ENCODE assay signal across 8 mouse cellular contexts in the genomic region with DNA sequence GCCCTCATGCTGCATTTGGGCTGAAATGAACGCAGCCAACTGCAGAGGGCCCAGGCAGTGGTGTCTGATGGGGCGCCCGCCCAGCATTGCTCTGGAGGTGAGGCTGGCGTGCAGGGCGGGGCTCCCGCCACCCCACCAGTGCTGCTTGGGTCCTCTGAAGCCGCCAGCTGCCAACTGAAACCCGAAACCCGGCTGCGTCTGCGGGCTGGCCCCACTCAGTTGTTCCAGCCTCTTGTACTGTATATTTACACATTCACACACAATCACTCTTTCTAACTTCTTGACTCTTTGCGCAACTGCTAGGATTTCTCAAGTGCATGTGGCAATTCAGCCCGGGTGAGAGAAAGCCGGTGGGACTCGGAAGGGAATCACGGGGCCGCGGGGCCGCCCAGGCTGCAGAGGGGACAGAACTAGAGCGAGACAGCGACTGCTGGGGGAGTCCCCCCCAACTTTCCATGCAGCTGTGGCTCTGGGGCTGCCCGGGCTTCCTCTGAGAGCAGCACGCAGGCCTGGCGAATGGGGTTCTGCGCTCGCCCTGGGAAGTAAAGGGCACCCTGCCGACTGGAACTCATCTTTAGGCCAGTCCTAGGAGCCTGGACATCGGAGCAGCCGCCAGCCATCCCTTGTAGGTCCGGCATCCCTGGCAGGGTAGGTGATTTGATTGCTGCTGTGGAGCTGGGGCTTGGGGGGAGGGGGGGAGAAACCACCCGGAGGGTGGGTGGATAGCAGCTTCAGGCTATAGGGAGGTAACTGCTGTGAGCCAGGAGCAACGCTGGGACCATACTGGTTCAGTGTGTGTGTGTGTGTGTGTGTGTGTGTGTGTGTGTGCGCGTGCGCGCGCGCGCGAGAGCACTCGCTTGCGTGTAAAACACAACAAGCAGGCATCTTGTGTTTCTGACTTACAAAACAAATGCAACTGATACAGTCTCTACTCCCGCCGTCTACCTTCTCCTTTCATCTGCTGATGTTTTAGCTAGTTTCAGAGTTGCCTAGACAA. TPM values are rescaled to one million over a fixed set of nuclear protein-coding genes. Genes with fewer than 3 reads are reported as not detected.
DNase-seq lines count a peak whose midpoint lies in the region; ATAC-seq and TF ChIP-seq lines count a peak whose summit lies in the region.

Arhgap24 (plus strand) TSS at position 177 of the 997 bp plus-strand sequence.

- H3K27me3 ChIP-seq in Patski, result peaks cover 14% of the 10 kb centered on the region
- no peaks in the 10 kb centered on the region for H3K27me3 ChIP-seq in hindbrain, postnatal 0 days (ENCODE audit: insufficient read depth, low read length)
- H3K27me3 ChIP-seq in limb, embryonic 10.5 days (ENCODE audit: low read depth, poor library complexity, severe bottlenecking), result no peaks in the 10 kb centered on the region
- H3K27me3 ChIP-seq in midbrain, embryonic 10.5 days (ENCODE audit: low read depth, poor library complexity, severe bottlenecking), result peaks cover 14% of the 10 kb centered on the region

- ATAC-seq in Patski, result peak; percentile 80
- ATAC-seq in common myeloid progenitor, adult 5-6 weeks (replicated peaks; ENCODE audit: low read depth, poor library complexity, severe bottlenecking), result peak; percentile 90
- peak; percentile 78 for ATAC-seq in hindbrain, postnatal 0 days

- WGBS in hindbrain, postnatal 0 days, result 2% methylated on average over 43 of the region's 44 CpGs
- WGBS in limb, embryonic 10.5 days, result under 1% methylated on average over 44 of the region's 44 CpGs
- WGBS in midbrain, embryonic 10.5 days, result under 1% methylated on average over 44 of the region's 44 CpGs

- in situ Hi-C loops in Patski (cut with MboI; ENCODE audit: low pct_unique_long_range_greater_than_20kb), result no loop called here

- H3K36me3 ChIP-seq in hindbrain, postnatal 0 days (ENCODE audit: insufficient read depth, low read length), result no peaks in the 10 kb centered on the region
- H3K36me3 ChIP-seq in limb, embryonic 10.5 days, result 0 out of 2 replicates have a peak, but pooled peaks cover 3% of the 10 kb centered on the region
- no peaks in the 10 kb centered on the region for H3K36me3 ChIP-seq in midbrain, embryonic 10.5 days

- H3K27ac ChIP-seq in hindbrain, postnatal 0 days, result peak within 1 kb of the TSS; percentile 60
- H3K27ac ChIP-seq in limb, embryonic 10.5 days, result peak within 1 kb of the TSS; percentile 96
- H3K27ac ChIP-seq in midbrain, embryonic 10.5 days (replicated peaks), result peak within 1 kb of the TSS; percentile 87

- H3K4me1 ChIP-seq in hindbrain, postnatal 0 days (ENCODE audit: insufficient read depth, low read length), result 0 out of 2 replicates have a peak, but pooled peaks cover 6% of the 10 kb centered on the region
- H3K4me1 ChIP-seq in limb, embryonic 10.5 days, result peaks cover 57% of the 10 kb centered on the region
- H3K4me1 ChIP-seq in midbrain, embryonic 10.5 days, result peaks cover 44% of the 10 kb centered on the region

- TF ChIP-seq CTCF in Patski (IDR thresholded peaks at IDR 0.05), result no peak
- peak; percentile 14; the same call in 1 of the 2 replicates for TF ChIP-seq CTCF in hindbrain, postnatal 0 days (IDR thresholded peaks at IDR 0.05; ENCODE audit: low read depth)

- peak within 1 kb of the TSS; percentile 52 for H3K4me3 ChIP-seq in hindbrain, postnatal 0 days (ENCODE audit: low read length)
- H3K4me3 ChIP-seq in limb, embryonic 10.5 days, result peak within 1 kb of the TSS; percentile 65
- peak within 1 kb of the TSS; percentile 62 for H3K4me3 ChIP-seq in midbrain, embryonic 10.5 days

- intact Hi-C loops in gastrocnemius, postnatal 14 days (cut with DNase I; ENCODE audit: low total_unique reads), result no loop called here

- peak within 1 kb of the TSS; percentile 97 for H3K4me2 ChIP-seq in hindbrain, postnatal 0 days (ENCODE audit: low read depth, low read length)

- no peak for DNase-seq in Patski (ENCODE audit: low read depth, low spot score)
- peak; percentile 64 for DNase-seq in gastrocnemius, postnatal 14 days
- DNase-seq in hindbrain, postnatal 0 days (ENCODE audit: low spot score), result peak; percentile 60
- DNase-seq in limb, embryonic 10.5 days (ENCODE audit: low spot score), result peak; percentile 89
- DNase-seq in midbrain, embryonic 10.5 days (ENCODE audit: low spot score), result peak; percentile 74
- DNase-seq in skeletal muscle tissue, adult 2 months (ENCODE audit: low read depth, low spot score), result peak; percentile 56
- DNase-seq in c-Kit-positive CD71-positive TER-119-positive erythroid progenitor cells, embryonic 14.5 days (ENCODE audit: low spot score), result no peak

- POLR2A ChIA-PET in Patski (lab: Charles Lee), result interaction anchor here (0.7 kb wide), 2 partner anchors 193 to 374 kb away, joined by 3 to 6 read pairs; no protein-coding TSS in a partner anchor

- H3K9me3 ChIP-seq in hindbrain, postnatal 0 days (ENCODE audit: low read length), result no peaks in the 10 kb centered on the region
- no peaks in the 10 kb centered on the region for H3K9me3 ChIP-seq in limb, embryonic 10.5 days (replicated peaks)
- no peaks in the 10 kb centered on the region for H3K9me3 ChIP-seq in midbrain, embryonic 10.5 days (replicated peaks)

- H3K9ac ChIP-seq in hindbrain, postnatal 0 days (replicated peaks; ENCODE audit: low read length), result peak within 1 kb of the TSS; percentile 60

- CTCF ChIA-PET in Patski (lab: Charles Lee), result interaction anchor here (1.5 to 1.7 kb wide), 3 partner anchors 14 to 26 kb away, joined by 3 to 10 read pairs (median 4); no protein-coding TSS in a partner anchor

RNA-seq across cellular contexts. Expression of gene Arhgap24, which starts in this region (rescaled TPM):
- polyA plus RNA-seq in Patski (2021), result 37.6 TPM
- total RNA-seq in common myeloid progenitor, adult 5-6 weeks (2017), result 0.91 and 1.1 TPM in 2 replicates
- total RNA-seq in gastrocnemius, postnatal 14 days (2021), result 10 to 100 TPM; 18.4 to 18.6 TPM
- 11.4 and 15.1 TPM in 2 replicates for total RNA-seq in hindbrain, postnatal 0 days (2014; rRNA removed)
- polyA plus RNA-seq in hindbrain, postnatal 0 days (2015; fragmentation: Nextera tagmentation; extraction: Ambion mirVana), result 13.8 and 14.2 TPM in 2 replicates
- 12.8 and 16.4 TPM in 2 replicates for polyA plus RNA-seq in limb, embryonic 10.5 days (2016; fragmentation: Nextera tagmentation; extraction: Ambion mirVana)
- 3.5 and 3.9 TPM in 2 replicates for polyA plus RNA-seq in midbrain, embryonic 10.5 days (2016; fragmentation: Nextera tagmentation; extraction: Ambion mirVana)

Comparison
In these comparisons a context has a peak if more than half of its experiments do, and no peak if none do; other contexts are left out.
1. DNase-seq: peak in gastrocnemius, postnatal 14 days (single experiment), hindbrain, postnatal 0 days (single experiment), limb, embryonic 10.5 days (single experiment), midbrain, embryonic 10.5 days (single experiment) and skeletal muscle tissue, adult 2 months (single experiment); none in Patski (single experiment) and c-Kit-positive CD71-positive TER-119-positive erythroid progenitor cells, embryonic 14.5 days (single experiment).
2. Peak in every context shown above with its lines, with median percentiles within 50 percentile points of each other: ATAC-seq, H3K27ac ChIP-seq and H3K4me3 ChIP-seq.